Mouse (Mus musculus) adrenal gland, adult 18-20 months (tissue): ENCODE measurements at regions not wholly inside any gene's neighbourhood (a gene's known extent, or its start where the extent isn't known, plus 50 kb on each side); places are given as distances from the start of the nearest gene placed in this dataset.

Experiments used
- DNase-seq, 2 experiments: peaks; one replicate each; pipeline ENCODE4 v3.0.0; 2021 to 2022; ENCODE audit warnings: low spot score in 2 of 2

GRCm38 (mm10) chr4:93225105-93225504 is 110.2 kb downstream of the Tusc1 start:
- DNase-seq: peak; percentile 20 to 44

GRCm38 (mm10) chr4:93220747-93221146 is 114.6 kb downstream of the Tusc1 start:
- DNase-seq: no peak

GRCm38 (mm10) chr4:93208399-93208798 is 126.9 kb downstream of the Tusc1 start:
- DNase-seq: no peak

- no peak for DNase-seq
These were observed 135.5 kb downstream of the Tusc1 start for GRCm38 (mm10) chr4:93199811-93200210.

GRCm38 (mm10) chr4:93184332-93184731 is 151.0 kb downstream of the Tusc1 start:
- DNase-seq: no peak
